Mouse (Mus musculus): ENCODE measurements around the gene Ppp1r1a. TPM values are rescaled to one million over a fixed set of nuclear protein-coding genes. Genes with fewer than 3 reads are reported as not detected.
A peak's percentile ranks its signal among the peaks of the same experiment; 100 is the strongest.

The Ppp1r1a gene
- polyA plus RNA-seq, 1 experiment = not detected

DNA sequence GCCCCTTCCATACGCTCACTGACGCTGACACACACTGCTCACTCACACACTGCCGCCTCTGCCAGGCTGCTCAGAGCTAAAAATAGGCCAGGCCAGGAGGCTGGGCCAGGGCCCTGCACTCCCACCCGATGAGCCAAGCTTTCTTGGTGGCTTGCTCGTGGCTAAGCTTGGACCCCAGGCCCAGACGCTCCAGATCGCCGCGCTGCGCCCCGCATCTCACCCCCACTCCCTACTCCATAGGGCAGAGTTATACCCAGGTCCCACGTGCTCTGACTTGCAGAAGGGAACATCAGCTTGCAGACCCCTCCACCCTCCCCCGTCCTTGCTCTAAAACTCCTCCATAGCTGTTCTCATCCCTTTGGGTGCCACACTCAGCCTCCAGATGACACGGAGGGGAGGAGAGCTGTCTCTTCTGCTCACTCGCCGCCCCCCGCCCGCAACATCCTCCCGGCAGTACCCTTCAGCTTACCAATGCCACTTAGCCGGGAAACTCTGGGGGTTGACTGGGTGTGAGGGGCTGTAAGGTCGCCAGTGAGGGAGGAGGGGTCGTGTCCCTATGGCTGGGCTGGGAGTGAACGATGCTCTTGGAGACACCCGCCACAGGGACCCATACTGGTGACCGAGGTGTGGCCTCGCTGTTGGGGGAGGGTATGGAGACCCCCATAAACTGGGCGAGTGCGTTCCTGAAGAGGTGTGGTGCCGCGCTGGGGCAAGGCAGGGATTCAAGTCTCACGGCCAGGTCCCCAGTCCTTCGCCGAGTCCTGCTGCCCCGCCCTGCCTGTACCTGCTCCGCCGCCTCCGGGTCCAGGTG is 587 bp downstream of the Ppp1r1a start:
- no peak for TF ChIP-seq FLI1 (IDR thresholded peaks at IDR 0.05; ENCODE audit: low read length)
- TF ChIP-seq GATA1 (IDR thresholded peaks at IDR 0.05; ENCODE audit: borderline replicate concordance, low read length) = no peak
- Histone ChIP-seq H3K9me3 (no peaks in the 10 kb centered on the region), H3K27me3 (replicated peaks) (peaks cover 91% of the 10 kb centered on the region), H3K4me3 (replicated peaks) (peak overlapping the region; percentile 46), H3K4me1 (peaks cover 12% of the 10 kb centered on the region; the same call in 1 of the 2 replicates), H3K36me3 (replicated peaks; ENCODE audit: low read length) (no peaks in the 10 kb centered on the region)

DNA sequence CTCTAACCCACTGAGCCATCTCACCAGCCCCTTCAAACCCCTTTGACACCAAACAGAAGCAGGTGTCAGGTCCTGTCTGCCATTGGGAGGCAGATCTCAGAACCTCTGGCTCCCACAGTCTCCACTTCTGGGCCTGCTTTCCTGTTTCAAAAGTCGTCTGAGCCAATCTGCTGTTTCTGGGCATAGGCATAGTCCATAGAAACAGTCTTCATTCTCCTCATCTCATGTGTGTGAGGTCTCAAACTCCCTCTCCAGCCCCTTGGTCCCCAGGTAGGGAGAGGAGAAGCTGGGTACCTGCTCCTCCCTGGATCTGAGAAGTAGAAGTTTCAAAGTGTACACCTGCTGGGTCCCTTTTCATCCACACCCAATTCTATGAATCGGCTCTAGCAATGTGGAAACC is 1.3 kb downstream of the Ppp1r1a start:
- no peak for TF ChIP-seq GATA1 (IDR thresholded peaks at IDR 0.05; ENCODE audit: borderline replicate concordance, low read length)
- TF ChIP-seq FLI1 (IDR thresholded peaks at IDR 0.05; ENCODE audit: low read length) = no peak
- Histone ChIP-seq H3K9me3 (no peaks in the 10 kb centered on the region), H3K36me3 (replicated peaks; ENCODE audit: low read length) (no peaks in the 10 kb centered on the region), H3K27me3 (replicated peaks) (peaks cover 92% of the 10 kb centered on the region), H3K4me1 (peaks cover 12% of the 10 kb centered on the region; the same call in 1 of the 2 replicates), H3K4me3 (replicated peaks) (no peak overlapping the region)

DNA sequence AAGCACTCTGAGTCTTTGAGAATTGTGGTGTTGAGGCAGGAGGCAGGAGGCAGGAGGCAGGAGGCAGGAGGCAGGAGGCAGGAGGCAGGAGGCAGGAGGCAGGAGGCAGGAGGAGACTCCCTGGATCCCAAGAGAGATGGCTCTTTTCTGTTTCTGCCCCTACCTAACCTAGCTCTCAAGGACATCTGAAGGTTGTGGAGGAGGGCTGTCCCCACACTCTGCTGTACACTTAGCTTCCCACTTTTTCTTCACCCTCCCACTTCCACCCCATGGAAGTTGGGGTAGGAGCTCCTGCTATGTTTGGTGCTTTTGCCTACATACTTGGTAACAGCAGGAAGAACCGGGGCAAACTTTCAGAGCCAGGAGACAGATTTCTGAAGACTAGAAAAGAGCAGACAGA is 2.0 kb downstream of the Ppp1r1a start:
- H3K36me3 ChIP-seq (replicated peaks; ENCODE audit: low read length) = no peaks in the 10 kb centered on the region
- H3K4me1 ChIP-seq = peaks cover 12% of the 10 kb centered on the region; the same call in 1 of the 2 replicates
- peaks cover 86% of the 10 kb centered on the region for H3K27me3 ChIP-seq (replicated peaks)
- H3K9me3 ChIP-seq = no peaks in the 10 kb centered on the region
- TF ChIP-seq FLI1 (IDR thresholded peaks at IDR 0.05; ENCODE audit: low read length) (no peak), GATA1 (IDR thresholded peaks at IDR 0.05; ENCODE audit: borderline replicate concordance, low read length) (no peak)
- H3K4me3 ChIP-seq (replicated peaks) = no peak overlapping the region

DNA sequence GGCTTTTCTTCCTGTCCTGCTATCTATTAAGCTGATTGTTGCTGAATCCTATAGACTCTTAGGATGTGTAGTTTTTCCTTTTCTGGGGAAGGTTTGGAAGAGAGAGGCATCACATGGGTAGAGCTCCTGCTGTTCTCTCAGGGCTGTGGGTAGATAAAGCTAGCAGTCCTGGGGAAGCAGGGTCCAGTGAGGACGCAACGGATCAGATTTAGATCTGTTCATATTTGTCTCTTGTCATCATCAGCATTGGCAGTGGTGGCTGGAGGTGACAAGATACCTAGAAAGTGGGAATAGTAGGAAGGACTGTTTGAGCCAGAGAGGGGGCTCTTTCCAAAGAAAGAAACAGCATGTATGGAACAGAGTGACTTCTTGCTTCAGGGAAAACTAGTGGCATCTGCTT is 2.8 kb downstream of the Ppp1r1a start:
- Histone ChIP-seq H3K36me3 (replicated peaks; ENCODE audit: low read length) (no peaks in the 10 kb centered on the region), H3K27me3 (replicated peaks) (peaks cover 79% of the 10 kb centered on the region), H3K4me3 (replicated peaks) (no peak overlapping the region), H3K4me1 (peaks cover 12% of the 10 kb centered on the region; the same call in 1 of the 2 replicates), H3K9me3 (no peaks in the 10 kb centered on the region)
- TF ChIP-seq FLI1 (IDR thresholded peaks at IDR 0.05; ENCODE audit: low read length) = no peak
- TF ChIP-seq GATA1 (IDR thresholded peaks at IDR 0.05; ENCODE audit: borderline replicate concordance, low read length) = no peak

DNA sequence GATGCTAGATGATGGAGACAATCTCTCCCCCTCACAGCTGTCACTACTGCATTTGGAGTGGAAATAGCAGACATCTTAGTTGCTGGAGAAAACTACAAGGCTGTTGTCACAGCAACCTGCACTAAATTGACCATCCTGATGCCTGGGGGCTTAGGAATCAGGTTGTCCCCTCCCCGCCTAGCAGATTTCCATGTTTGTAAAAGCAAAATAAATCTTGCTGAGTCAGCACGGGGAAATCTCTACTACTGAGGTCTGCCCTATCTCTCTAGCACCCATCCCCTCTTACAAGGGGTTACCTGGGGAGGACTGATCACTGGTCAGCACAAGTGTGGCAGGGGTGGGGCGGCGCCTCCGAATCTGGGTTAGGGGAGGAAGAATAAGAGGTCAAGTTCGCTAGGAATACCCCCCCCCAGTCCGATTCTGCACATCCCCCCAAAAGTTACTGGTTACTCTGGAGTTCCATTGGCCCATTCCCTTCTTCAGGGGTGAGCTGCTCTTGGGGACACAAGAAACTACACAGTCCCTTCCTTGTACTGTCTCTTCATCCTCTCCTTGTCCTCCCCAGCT is 3.7 kb downstream of the Ppp1r1a start:
- TF ChIP-seq FLI1 (IDR thresholded peaks at IDR 0.05; ENCODE audit: low read length) (no peak), GATA1 (IDR thresholded peaks at IDR 0.05; ENCODE audit: borderline replicate concordance, low read length) (no peak)
- peaks cover 12% of the 10 kb centered on the region; the same call in 1 of the 2 replicates for H3K4me1 ChIP-seq
- no peak overlapping the region for H3K4me3 ChIP-seq (replicated peaks)
- H3K9me3 ChIP-seq = no peaks in the 10 kb centered on the region
- H3K27me3 ChIP-seq (replicated peaks) = peaks cover 70% of the 10 kb centered on the region
- peaks cover 8% of the 10 kb centered on the region for H3K36me3 ChIP-seq (replicated peaks; ENCODE audit: low read length)

DNA sequence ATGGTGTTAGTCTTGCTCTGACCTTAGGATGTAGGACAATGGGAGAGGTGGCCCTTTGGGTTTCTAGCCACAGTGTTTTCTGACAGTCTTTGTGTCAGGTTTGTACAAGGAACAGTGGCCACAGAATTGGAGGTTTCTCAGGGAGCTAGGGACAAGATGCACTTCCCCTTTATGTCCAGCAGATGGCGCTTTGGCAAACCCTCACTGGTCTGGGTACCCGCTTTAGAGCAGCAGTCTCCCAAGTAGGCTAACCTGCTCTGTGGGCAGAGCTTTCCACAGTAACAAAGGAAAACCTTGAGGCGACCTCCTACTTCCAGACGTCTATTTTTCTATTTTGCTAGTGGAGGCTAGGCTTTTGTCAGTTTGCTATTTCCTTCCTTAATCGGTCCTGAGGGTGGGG is 7.4 kb downstream of the Ppp1r1a start:
- Histone ChIP-seq H3K9me3 (no peaks in the 10 kb centered on the region), H3K27me3 (replicated peaks) (peaks cover 34% of the 10 kb centered on the region), H3K4me3 (replicated peaks) (no peak overlapping the region), H3K4me1 (no peaks in the 10 kb centered on the region), H3K36me3 (replicated peaks; ENCODE audit: low read length) (peaks cover 45% of the 10 kb centered on the region)
- no peak for TF ChIP-seq GATA1 (IDR thresholded peaks at IDR 0.05; ENCODE audit: borderline replicate concordance, low read length)
- no peak for TF ChIP-seq FLI1 (IDR thresholded peaks at IDR 0.05; ENCODE audit: low read length)

DNA sequence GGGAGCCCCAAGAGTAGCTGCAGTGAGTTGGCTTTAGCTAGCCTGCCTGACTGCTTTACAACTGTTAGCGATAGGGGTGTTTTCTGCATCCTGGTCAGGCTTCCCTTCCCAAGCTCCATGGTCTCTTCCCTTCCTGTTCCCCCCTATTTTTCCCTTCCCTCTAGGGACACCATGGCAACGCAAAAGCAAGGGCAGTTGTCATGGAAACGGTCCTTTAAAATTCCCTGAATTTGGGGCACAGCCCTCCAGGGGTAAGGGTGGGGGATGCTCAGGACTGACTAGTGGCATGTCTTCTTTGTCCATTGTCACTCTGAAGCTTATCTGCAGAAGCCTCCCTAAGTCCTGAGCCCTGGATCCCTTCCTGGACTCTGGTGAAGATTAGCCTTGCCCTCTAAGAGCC is 14.6 kb downstream of the Ppp1r1a start:
- Histone ChIP-seq H3K36me3 (replicated peaks; ENCODE audit: low read length) (peaks cover 86% of the 10 kb centered on the region), H3K4me3 (replicated peaks) (no peak overlapping the region)
- TF ChIP-seq GATA1 (IDR thresholded peaks at IDR 0.05; ENCODE audit: borderline replicate concordance, low read length) (no peak), FLI1 (IDR thresholded peaks at IDR 0.05; ENCODE audit: low read length) (no peak)

DNA sequence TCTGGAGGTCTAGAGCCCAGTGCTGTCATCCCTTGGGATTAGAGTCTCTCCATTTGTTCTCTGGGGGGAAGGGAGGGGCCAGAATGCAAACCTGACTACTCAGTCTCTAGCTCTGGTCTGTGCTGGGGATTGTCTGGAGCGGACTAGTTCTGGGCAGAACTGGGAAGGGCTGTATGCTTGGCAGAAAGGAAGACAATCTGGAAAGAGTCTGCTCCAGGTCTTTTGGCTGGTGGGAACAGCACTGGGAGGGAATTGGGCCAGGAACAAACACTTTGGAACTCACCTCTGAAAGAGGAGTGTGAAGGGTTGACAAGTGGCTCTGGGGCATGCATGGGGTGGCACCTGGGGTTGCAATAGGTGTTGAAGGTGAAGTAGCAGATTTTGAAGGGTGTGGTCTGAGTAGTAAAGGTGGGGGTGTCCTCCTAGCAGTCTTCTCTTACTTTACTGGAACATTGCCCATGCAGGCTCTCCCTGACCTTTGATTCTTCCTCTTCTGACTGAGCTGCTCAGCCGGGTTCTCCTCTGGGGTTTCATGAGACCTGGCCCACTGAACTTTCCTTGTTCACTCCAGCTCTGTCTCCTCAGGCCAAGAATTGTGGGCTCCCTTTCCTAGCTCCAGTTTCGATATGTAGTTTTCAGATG is 15.2 kb downstream of the Ppp1r1a start:
- H3K4me3 ChIP-seq (replicated peaks) = no peak overlapping the region
- H3K4me1 ChIP-seq = no peaks in the 10 kb centered on the region
- no peaks in the 10 kb centered on the region for H3K9me3 ChIP-seq
- H3K36me3 ChIP-seq (replicated peaks; ENCODE audit: low read length) = peaks cover 80% of the 10 kb centered on the region
- TF ChIP-seq FLI1 (IDR thresholded peaks at IDR 0.05; ENCODE audit: low read length) (no peak), GATA1 (IDR thresholded peaks at IDR 0.05; ENCODE audit: borderline replicate concordance, low read length) (no peak)
- H3K27me3 ChIP-seq (replicated peaks) = peaks cover 2% of the 10 kb centered on the region

More for the DNA sequence above, 14.6 kb downstream of the Ppp1r1a start:
- Histone ChIP-seq H3K9me3 (no peaks in the 10 kb centered on the region), H3K27me3 (replicated peaks) (peaks cover 2% of the 10 kb centered on the region), H3K4me1 (no peaks in the 10 kb centered on the region)

DNA sequence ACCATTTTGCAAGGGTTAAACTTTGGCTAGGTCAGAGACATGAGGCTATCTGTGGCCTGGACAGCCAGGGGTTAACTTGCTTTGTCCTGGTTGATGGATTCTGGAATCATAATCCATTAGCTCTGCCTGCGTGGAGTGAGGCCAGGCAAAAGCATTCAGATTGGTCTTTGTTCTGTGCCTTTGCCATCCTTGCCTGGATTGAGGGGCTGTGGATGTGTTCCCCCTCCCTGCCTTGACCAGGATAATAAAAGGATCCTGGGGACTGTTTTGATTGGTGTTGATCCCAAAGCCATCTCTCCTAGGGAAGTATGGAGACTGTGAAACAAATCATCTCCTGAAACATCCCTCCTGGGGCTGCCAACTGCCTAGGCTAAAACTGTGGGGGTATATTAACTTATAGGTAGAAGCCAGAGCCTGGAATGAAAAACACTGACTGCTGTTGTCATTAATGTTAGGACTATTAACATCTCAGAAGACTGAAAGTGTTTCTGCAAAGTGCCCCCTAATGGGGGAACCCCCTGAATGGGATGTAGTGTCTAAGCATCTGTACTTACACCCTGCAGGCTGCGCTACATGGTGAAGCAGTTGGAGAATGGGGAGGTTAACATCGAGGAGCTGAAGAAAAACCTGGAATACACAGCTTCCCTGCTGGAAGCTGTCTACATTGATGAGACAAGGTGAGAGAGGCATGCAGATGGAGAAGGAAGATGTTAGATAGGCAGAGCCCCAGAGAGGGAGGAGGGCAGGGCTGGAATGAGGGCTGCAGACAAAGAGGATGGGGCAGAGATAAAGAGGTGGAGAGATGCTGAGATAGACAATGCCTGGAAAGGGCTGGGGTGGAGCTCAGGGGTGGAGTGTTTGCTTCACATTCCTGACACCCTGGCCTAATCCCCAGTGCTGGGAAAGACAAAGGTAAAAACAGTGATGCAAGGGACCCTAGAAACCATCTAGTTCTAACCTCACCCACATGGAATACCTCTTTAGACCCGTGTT is 18.1 kb downstream of the Ppp1r1a start:
- peaks cover 7% of the 10 kb centered on the region for H3K4me1 ChIP-seq
- H3K27me3 ChIP-seq (replicated peaks) = peaks cover 3% of the 10 kb centered on the region
- peaks cover 56% of the 10 kb centered on the region for H3K36me3 ChIP-seq (replicated peaks; ENCODE audit: low read length)

More for the DNA sequence above, 18.1 kb downstream of the Ppp1r1a start:
- Histone ChIP-seq H3K4me3 (replicated peaks) (no peak overlapping the region), H3K9me3 (no peaks in the 10 kb centered on the region)
- TF ChIP-seq GATA1 (IDR thresholded peaks at IDR 0.05; ENCODE audit: borderline replicate concordance, low read length) (no peak), FLI1 (IDR thresholded peaks at IDR 0.05; ENCODE audit: low read length) (no peak)

All from megakaryocyte, embryonic 14.5 days (primary cell).